Mouse (Mus musculus) cerebellum, adult 9-10 months (tissue): Measurements from ENCODE around the gene Nol7.

Experiments
- DNase-seq: peaks from one replicate; pipeline ENCODE4 v3.0.0; 2022

Gene Nol7

GRCm38 (mm10) chr13:43398297-43399080, at the start of gene Nol7:
Gene Nol7 (plus strand): TSS chr13:43398390.
- DNase-seq = peak; percentile 96

GRCm38 (mm10) chr13:43349376-43349775, 48.8 kb upstream of the Nol7 start:
- no peak for DNase-seq

GRCm38 (mm10) chr13:43350489-43351169, 47.6 kb upstream of the Nol7 start:
- DNase-seq = no peak

GRCm38 (mm10) chr13:43353356-43353755, 44.8 kb upstream of the Nol7 start:
- DNase-seq = no peak

GRCm38 (mm10) chr13:43354362-43354761, 43.8 kb upstream of the Nol7 start:
- no peak for DNase-seq

- peak; percentile 71 for DNase-seq
These were observed 41.7 kb upstream of the Nol7 start for GRCm38 (mm10) chr13:43356346-43357125.

- DNase-seq = no peak
These were observed 37.7 kb upstream of the Nol7 start for GRCm38 (mm10) chr13:43360534-43360933.

- DNase-seq = no peak
These were observed 35.8 kb upstream of the Nol7 start for GRCm38 (mm10) chr13:43362353-43362752.

- DNase-seq = peak; percentile 91
These were observed 33.0 kb upstream of the Nol7 start, which contains the start of gene Sirt5 for GRCm38 (mm10) chr13:43364985-43365824. Gene Sirt5 (plus strand): TSS chr13:43365496.

GRCm38 (mm10) chr13:43365825-43366184, 32.4 kb upstream of the Nol7 start:
- no peak for DNase-seq

GRCm38 (mm10) chr13:43370063-43370462, 28.1 kb upstream of the Nol7 start:
- no peak for DNase-seq

GRCm38 (mm10) chr13:43372892-43373291, 25.3 kb upstream of the Nol7 start:
- no peak for DNase-seq

GRCm38 (mm10) chr13:43374205-43374604, 24.0 kb upstream of the Nol7 start:
- no peak for DNase-seq

- DNase-seq = no peak
These were observed 23.2 kb upstream of the Nol7 start for GRCm38 (mm10) chr13:43374918-43375432.

- DNase-seq = no peak
These were observed 18.2 kb upstream of the Nol7 start for GRCm38 (mm10) chr13:43379989-43380388.

- DNase-seq = no peak
These were observed 12.9 kb upstream of the Nol7 start for GRCm38 (mm10) chr13:43385321-43385720.

- DNase-seq = peak; percentile 53
These were observed 392 bp upstream of the Nol7 start for GRCm38 (mm10) chr13:43397700-43398296.

- DNase-seq = no peak
These were observed 1.4 kb downstream of the Nol7 start for GRCm38 (mm10) chr13:43399576-43399975.

- DNase-seq = no peak
These were observed 14.1 kb downstream of the Nol7 start for GRCm38 (mm10) chr13:43412311-43412710.

- no peak for DNase-seq
These were observed 15.4 kb downstream of the Nol7 start for GRCm38 (mm10) chr13:43413611-43414010.

GRCm38 (mm10) chr13:43415249-43415648, 17.1 kb downstream of the Nol7 start:
- DNase-seq = no peak

- DNase-seq = no peak
These were observed 30.2 kb downstream of the Nol7 start for GRCm38 (mm10) chr13:43428436-43428835.
